Mouse (Mus musculus) left cerebral cortex, postnatal 25 days (tissue): Measurements from ENCODE around the gene Trmu. TPM values are rescaled to one million over a fixed set of nuclear protein-coding genes. Genes with fewer than 3 reads are reported as not detected.

Source experiments
- total RNA-seq, 2 experiments: library from RNA; stranded (reverse); gene quantifications; 2 replicates each; pipeline ENCODE4 v1.2.3; 2021

Trmu gene
- total RNA-seq, 2 experiments from 2014 or later, result 25.3 to 29.3 TPM

Other genes starting within 250 kb of the Trmu start
- gene Ppara, start 144.3 kb upstream of the Trmu start, total RNA-seq, result 1 to 10 TPM; 3.3 to 4.2 TPM
- gene Cdpf1, start 67.6 kb upstream of the Trmu start, total RNA-seq, result 10 to 100 TPM; 21.4 to 22.6 TPM
- under 1 TPM; 0.69 to 0.92 TPM for gene Pkdrej, start 57.6 kb upstream of the Trmu start, total RNA-seq
- 1 to 10 TPM; 4.0 to 7.1 TPM for gene Ttc38, start 47.0 kb upstream of the Trmu start, total RNA-seq
- under 1 TPM; 0.50 to 0.82 TPM for gene Gtse1, start 19.6 kb upstream of the Trmu start, total RNA-seq
- 1 to 10 TPM; 3.1 to 3.9 TPM for gene Celsr1, start 154.5 kb downstream of the Trmu start, total RNA-seq
- 10 to 100 TPM; 42.0 to 47.6 TPM for gene Gramd4, start 178.4 kb downstream of the Trmu start, total RNA-seq